Mouse (Mus musculus): ENCODE results near the gene Rnf145. TPM values are rescaled to one million over a fixed set of nuclear protein-coding genes. Genes with fewer than 3 reads are reported as not detected.

The Rnf145 gene
- polyA plus RNA-seq, 1 experiment from 2014 or later: 22.8 TPM

- no peak for ATAC-seq
- 44% methylated on average over 2 of the region's 2 CpGs for WGBS
Measured at GRCm38 (mm10) chr11:44514666-44515065, 4.1 kb upstream of the Rnf145 start.

GRCm38 (mm10) chr11:44516362-44516761, 2.4 kb upstream of the Rnf145 start:
- H3K9ac ChIP-seq (ENCODE audit: low read depth, low read length): no peak overlapping the region
- no peak for TF ChIP-seq CTCF (IDR thresholded peaks at IDR 0.05; ENCODE audit: low read depth)
- H3K4me3 ChIP-seq (ENCODE audit: low read depth, low read length): no peak overlapping the region
- no peaks in the 10 kb centered on the region for H3K36me3 ChIP-seq (ENCODE audit: control insufficient read depth, insufficient read depth)
- H3K27ac ChIP-seq (ENCODE audit: low read depth, low read length): no peak overlapping the region
- 11% methylated on average over 1 of the region's 1 CpGs for WGBS
- H3K27me3 ChIP-seq (replicated peaks; ENCODE audit: control insufficient read depth, insufficient read depth, low read length): no peaks in the 10 kb centered on the region
- no peaks in the 10 kb centered on the region for H3K9me3 ChIP-seq (ENCODE audit: control insufficient read depth)
- H3K4me2 ChIP-seq (replicated peaks; ENCODE audit: low read depth): no peak overlapping the region
- ATAC-seq: no peak
- H3K4me1 ChIP-seq (replicated peaks; ENCODE audit: control insufficient read depth, insufficient read depth, low read length): no peaks in the 10 kb centered on the region

More at GRCm38 (mm10) chr11:44514666-44515065, 4.1 kb upstream of the Rnf145 start:
- no peak for TF ChIP-seq CTCF (IDR thresholded peaks at IDR 0.05; ENCODE audit: low read depth)
- Histone ChIP-seq H3K4me3 (ENCODE audit: low read depth, low read length) (no peak overlapping the region), H3K27me3 (replicated peaks; ENCODE audit: control insufficient read depth, insufficient read depth, low read length) (no peaks in the 10 kb centered on the region), H3K9ac (ENCODE audit: low read depth, low read length) (no peak overlapping the region), H3K9me3 (ENCODE audit: control insufficient read depth) (no peaks in the 10 kb centered on the region), H3K27ac (ENCODE audit: low read depth, low read length) (no peak overlapping the region), H3K4me1 (replicated peaks; ENCODE audit: control insufficient read depth, insufficient read depth, low read length) (no peaks in the 10 kb centered on the region), H3K36me3 (ENCODE audit: control insufficient read depth, insufficient read depth) (no peaks in the 10 kb centered on the region), H3K4me2 (replicated peaks; ENCODE audit: low read depth) (no peak overlapping the region)

GRCm38 (mm10) chr11:44517561-44518280, 1.0 kb upstream of the Rnf145 start:
- Histone ChIP-seq H3K9me3 (ENCODE audit: control insufficient read depth) (no peaks in the 10 kb centered on the region), H3K27me3 (replicated peaks; ENCODE audit: control insufficient read depth, insufficient read depth, low read length) (no peaks in the 10 kb centered on the region), H3K4me2 (replicated peaks; ENCODE audit: low read depth) (peak overlapping the region; percentile 72), H3K4me1 (replicated peaks; ENCODE audit: control insufficient read depth, insufficient read depth, low read length) (no peaks in the 10 kb centered on the region), H3K9ac (ENCODE audit: low read depth, low read length) (no peak overlapping the region), H3K4me3 (ENCODE audit: low read depth, low read length) (peak overlapping the region; percentile 99), H3K36me3 (ENCODE audit: control insufficient read depth, insufficient read depth) (no peaks in the 10 kb centered on the region), H3K27ac (ENCODE audit: low read depth, low read length) (no peak overlapping the region)
- ATAC-seq: no peak
- 31% methylated on average over 6 of the region's 6 CpGs for WGBS
- TF ChIP-seq CTCF (IDR thresholded peaks at IDR 0.05; ENCODE audit: low read depth): peak; percentile 44

GRCm38 (mm10) chr11:44519096-44519949, 559 bp downstream of the Rnf145 start:
- Histone ChIP-seq H3K9me3 (ENCODE audit: control insufficient read depth) (no peaks in the 10 kb centered on the region), H3K36me3 (ENCODE audit: control insufficient read depth, insufficient read depth) (no peaks in the 10 kb centered on the region), H3K4me3 (ENCODE audit: low read depth, low read length) (peak overlapping the region; percentile 99), H3K4me1 (replicated peaks; ENCODE audit: control insufficient read depth, insufficient read depth, low read length) (no peaks in the 10 kb centered on the region; the same call in 1 of the 2 replicates), H3K4me2 (replicated peaks; ENCODE audit: low read depth) (peak overlapping the region; percentile 72), H3K27ac (ENCODE audit: low read depth, low read length) (peak overlapping the region; percentile 80), H3K27me3 (replicated peaks; ENCODE audit: control insufficient read depth, insufficient read depth, low read length) (no peaks in the 10 kb centered on the region), H3K9ac (ENCODE audit: low read depth, low read length) (peak overlapping the region; percentile 80)
- WGBS: under 1% methylated on average over 32 of the region's 61 CpGs
- TF ChIP-seq CTCF (IDR thresholded peaks at IDR 0.05; ENCODE audit: low read depth): no peak
- peak; percentile 7; the same call in 1 of the 2 replicates for ATAC-seq

- Histone ChIP-seq H3K36me3 (ENCODE audit: control insufficient read depth, insufficient read depth) (peaks cover 4% of the 10 kb centered on the region; the same call in 1 of the 2 replicates), H3K27ac (ENCODE audit: low read depth, low read length) (peak overlapping the region; percentile 80), H3K9me3 (ENCODE audit: control insufficient read depth) (no peaks in the 10 kb centered on the region), H3K9ac (ENCODE audit: low read depth, low read length) (peak overlapping the region; percentile 80), H3K4me1 (replicated peaks; ENCODE audit: control insufficient read depth, insufficient read depth, low read length) (no peaks in the 10 kb centered on the region; the same call in 1 of the 2 replicates), H3K4me2 (replicated peaks; ENCODE audit: low read depth) (peak overlapping the region; percentile 72), H3K27me3 (replicated peaks; ENCODE audit: control insufficient read depth, insufficient read depth, low read length) (no peaks in the 10 kb centered on the region), H3K4me3 (ENCODE audit: low read depth, low read length) (peak overlapping the region; percentile 99)
- under 1% methylated on average over 28 of the region's 28 CpGs for WGBS
- no peak for TF ChIP-seq CTCF (IDR thresholded peaks at IDR 0.05; ENCODE audit: low read depth)
- peak; percentile 20 for ATAC-seq
Measured at GRCm38 (mm10) chr11:44519950-44520761, 1.4 kb downstream of the Rnf145 start.
